Mouse (Mus musculus) cerebellum, adult 2 months (tissue): Measurements from ENCODE around the gene Alkbh1.

Source experiments
- CTCF ChIP-seq: fragments of 200-500 bp; IDR thresholded peaks from 2 replicates; pipeline ENCODE4 v1.5.1; 2011; ENCODE audit warnings: low read depth, mild to moderate bottlenecking, control low read depth, low read length, moderate library complexity, borderline replicate concordance; ENCODE audit not compliant: insufficient read depth
- POLR2A ChIP-seq: fragments of 200-500 bp; IDR thresholded peaks from 2 replicates; pipeline ENCODE4 v1.6.1; 2011; ENCODE audit warnings: low read length, control low read depth, borderline replicate concordance; ENCODE audit not compliant: insufficient read depth

DNA sequence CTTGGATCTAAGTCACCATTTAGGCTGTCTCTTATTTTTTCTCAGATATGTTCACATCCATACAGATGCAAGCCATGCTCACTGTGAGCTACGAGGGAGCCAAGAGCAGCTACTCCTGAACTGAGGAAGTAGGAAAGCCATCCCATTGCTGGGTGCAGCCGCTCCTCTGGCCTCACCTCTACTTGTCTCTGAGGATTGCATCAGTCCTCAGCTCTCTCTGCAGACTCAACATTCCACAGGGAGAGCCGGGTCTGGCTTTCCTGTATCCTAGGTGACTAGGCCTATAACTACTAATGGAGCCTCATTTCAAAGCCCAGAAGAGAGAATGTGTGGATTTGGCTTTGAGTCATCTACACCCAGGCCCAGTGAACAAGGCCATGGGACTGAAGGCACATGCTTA is 38.1 kb downstream of the Alkbh1 start:
- no peak for TF ChIP-seq CTCF
- TF ChIP-seq POLR2A, result no peak
